Mouse (Mus musculus) adrenal gland, postnatal 4 days (tissue): ENCODE results near the gene Mogat2. TPM values are rescaled to one million over a fixed set of nuclear protein-coding genes. Genes with fewer than 3 reads are reported as not detected.

ENCODE experiments used
- DNase-seq, 2 experiments: peaks; one replicate each; pipeline ENCODE4 v3.0.0; 2021 to 2022; ENCODE audit warnings: low spot score in 2 of 2, mixed read lengths in 2 of 2
- total RNA-seq, 2 experiments: library from RNA; stranded (reverse); gene quantifications; 2 replicates each; pipeline ENCODE4 v1.2.3; 2021

Mogat2 gene
- total RNA-seq, 2 experiments from 2014 or later: 0.34 to 4.1 TPM

DNA sequence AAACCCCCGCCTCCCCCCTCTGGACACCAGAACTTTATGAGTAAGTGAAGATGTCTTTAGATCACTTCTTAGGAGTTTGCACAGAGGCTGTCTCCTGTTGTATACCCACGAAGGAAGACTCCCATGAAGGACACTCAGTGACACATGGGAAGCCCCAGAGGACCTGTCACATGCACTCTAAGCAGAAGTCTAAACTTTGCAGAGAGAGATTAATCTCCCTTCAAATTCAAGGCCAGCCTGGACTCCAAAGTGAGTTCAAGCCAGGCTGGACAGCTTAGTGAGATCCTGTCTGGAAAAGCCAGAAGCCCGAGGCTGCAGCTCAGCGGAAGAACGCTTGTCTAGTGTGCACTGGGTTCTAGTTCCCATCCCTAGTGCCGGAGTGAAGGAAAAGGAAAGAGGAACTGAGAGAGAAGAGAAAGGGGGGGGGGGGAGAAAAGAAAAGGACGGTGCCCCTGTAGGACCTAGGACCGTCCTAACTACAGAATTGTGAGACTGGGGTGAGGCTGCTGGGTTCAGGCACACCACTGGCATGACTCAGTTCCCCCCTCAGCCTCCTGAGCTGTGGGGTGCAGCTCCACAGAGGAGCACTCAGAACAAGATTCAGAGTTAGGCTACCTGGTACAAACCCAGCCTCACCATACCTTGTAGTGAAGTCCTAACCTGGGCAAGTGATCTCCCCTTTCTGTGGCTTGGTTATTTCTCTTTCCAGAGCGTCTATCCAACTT, 38.8 kb downstream of the Mogat2 start:
- no peak for DNase-seq

DNA sequence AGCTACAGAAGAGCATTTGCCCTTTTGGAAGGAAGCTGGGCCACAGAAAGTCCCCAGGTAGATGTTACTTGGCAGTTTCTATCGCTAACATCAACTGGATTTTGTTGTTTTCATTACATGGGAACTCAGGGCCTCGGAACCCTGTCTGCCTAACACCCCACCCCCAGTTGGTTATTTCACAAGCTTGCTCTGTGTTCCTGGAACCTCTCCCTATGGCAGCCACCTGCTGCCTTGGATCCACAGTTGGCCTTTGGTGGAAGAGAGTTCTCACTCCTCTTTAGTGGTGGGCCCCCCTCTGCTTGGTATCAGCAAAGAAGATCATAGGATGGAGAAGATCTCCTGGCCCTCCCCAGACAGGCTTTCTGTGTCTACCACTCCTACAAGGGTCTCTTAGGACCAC, 39.6 kb downstream of the Mogat2 start:
- no peak for DNase-seq

DNA sequence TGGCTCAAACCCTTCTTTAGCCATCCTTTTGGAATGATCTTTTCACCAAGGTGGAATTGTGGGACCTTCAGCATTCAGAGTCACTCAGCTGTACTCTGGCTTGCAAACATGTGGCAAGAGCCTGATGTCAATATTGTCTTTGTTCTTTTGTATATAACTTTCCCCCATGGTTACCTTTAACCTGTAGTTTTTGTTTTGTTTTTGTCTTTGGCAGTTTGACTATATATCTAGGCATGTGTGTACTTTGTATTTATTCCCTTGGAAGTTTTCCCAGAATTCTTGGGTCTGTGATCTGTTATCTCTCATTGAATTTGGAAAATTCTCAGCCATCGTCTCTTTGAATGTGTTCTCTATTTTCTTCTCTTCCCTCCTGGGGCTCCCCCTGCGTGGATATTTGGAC, 43.9 kb downstream of the Mogat2 start:
- DNase-seq: no peak

DNA sequence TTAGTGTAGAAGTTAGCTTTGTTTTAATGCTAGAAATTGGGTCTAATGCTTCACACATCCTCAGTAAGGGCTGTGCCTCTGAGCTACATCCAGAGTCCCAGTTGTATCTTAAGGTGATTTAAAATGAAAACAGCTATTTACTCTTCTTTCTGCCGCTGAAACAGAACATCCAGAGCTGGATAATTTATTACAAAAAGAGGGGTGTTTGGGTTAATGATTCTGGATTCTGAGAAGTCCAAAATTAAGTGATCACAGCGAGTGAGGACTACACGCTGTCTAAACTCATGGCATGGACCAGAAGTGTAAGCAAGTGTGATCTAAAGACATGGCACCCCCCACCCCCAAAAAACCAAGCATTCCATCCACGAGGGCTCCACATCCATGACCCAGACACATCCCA, 44.5 kb downstream of the Mogat2 start:
- no peak for DNase-seq

DNA sequence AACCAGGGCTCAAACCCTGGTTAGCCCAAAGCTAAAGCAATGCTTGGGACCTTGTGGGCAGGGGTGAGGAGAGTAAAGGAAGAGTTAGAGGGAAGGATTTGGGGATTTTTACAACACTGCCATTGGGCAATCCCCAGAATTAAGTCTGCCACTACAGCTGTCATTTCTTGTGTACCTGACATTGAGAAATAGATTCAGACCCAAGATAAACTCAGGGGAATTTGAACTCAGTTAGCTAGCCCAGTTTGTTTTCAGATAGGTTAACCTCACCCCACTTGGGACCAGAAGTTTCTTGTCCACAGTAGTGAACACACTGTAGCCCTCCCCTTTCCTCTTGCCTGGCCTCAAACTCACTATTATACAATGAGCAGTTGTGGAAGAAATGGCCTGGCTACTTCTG, 47.0 kb downstream of the Mogat2 start:
- no peak for DNase-seq

DNA sequence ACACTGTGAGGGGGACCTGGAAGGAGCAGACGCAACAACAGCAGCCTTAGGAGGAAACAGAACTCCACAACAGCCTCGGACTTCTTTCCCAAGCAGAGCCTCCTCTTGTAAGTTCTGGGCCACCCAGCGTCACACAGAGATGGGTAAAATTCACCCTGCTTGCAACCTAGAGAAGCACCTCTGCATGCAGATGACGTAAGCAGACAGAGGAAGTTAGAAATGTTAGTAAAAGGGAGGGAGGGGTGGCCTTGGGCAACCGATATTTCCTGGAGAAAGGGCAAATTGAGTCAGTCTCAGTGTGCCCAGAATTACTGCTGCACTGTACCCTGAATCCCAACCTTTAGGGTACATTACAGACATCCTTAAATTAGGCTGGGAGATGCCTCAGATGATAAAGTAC, 48.5 kb downstream of the Mogat2 start:
- DNase-seq: no peak

DNA sequence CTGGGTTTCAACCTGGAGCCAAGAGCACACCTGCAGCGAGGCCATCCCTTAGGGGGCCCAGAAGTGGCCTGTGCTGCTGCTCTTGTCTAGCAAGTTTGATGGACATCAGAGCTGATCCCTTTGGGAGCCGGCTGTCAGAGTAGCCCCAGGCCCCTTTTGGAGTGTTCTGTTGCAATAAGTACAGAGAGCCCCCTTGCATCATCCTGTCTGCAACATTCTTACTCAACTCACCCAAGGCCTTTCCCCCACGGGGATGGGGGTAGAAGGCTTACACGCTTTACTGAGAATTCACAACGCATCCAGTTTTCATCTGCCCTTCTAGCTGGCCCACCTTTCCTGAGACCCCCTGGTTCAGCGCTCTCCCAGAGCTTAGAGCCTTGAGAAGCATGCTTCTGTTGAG, 49.8 kb downstream of the Mogat2 start:
- no peak for DNase-seq

DNA sequence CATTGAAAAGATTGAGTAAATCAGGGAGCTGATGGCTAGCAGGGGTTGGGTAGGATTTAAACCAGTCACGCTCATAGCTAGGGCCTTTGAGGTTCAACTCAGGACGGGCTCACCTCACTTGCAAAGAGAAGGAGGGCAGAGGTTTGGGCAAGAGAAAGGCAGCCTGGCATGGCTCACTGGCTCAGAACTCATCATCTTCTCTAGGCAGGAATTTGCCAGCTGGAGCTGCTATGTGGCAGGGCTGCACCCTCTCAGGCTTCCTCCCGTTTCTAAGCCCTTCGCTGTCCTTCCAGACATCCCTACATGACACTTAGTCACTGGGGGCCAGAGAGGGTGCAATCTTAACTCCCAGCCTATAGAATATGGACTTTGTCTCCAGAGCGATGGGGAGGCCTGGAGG, 51.0 kb downstream of the Mogat2 start:
- no peak for DNase-seq

DNA sequence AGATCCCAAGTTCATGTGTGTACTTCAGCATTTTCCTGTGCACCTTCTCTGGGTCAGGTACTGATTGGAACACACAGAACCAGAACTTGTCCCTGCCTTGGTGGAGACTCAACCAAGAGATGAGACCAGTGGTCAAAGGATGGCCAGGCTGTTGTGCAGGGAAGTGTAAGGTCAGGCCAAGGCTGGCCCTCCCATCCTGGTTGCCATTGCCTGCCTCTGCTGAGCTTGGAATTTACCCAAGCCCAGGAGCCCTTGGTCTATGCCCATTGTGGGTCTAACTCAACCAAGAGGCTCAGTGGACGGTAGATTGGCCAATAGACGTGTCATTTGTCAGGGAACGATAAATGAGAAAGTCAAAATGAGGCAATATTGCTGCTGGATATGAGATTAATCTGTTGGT, 53.0 kb downstream of the Mogat2 start:
- no peak for DNase-seq

DNA sequence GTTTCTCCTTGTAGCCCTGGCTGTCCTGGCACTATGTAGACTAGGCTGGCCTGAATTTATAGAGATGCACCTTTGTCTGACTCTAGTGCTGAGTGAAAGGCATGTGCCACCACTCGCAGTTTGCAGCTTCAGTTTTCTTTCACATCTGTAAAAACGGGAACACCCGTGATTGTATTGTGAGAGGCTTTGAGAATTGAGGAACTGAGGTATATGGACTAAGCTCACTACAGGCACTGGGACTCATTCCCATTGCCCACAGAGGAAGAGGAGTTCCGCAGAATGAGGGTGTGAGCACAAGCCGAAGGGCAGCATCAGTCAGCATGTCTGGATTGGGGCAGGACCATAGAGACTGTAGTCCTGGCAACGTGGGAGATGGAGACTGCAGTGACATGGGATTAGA, 54.7 kb downstream of the Mogat2 start:
- DNase-seq: no peak

DNA sequence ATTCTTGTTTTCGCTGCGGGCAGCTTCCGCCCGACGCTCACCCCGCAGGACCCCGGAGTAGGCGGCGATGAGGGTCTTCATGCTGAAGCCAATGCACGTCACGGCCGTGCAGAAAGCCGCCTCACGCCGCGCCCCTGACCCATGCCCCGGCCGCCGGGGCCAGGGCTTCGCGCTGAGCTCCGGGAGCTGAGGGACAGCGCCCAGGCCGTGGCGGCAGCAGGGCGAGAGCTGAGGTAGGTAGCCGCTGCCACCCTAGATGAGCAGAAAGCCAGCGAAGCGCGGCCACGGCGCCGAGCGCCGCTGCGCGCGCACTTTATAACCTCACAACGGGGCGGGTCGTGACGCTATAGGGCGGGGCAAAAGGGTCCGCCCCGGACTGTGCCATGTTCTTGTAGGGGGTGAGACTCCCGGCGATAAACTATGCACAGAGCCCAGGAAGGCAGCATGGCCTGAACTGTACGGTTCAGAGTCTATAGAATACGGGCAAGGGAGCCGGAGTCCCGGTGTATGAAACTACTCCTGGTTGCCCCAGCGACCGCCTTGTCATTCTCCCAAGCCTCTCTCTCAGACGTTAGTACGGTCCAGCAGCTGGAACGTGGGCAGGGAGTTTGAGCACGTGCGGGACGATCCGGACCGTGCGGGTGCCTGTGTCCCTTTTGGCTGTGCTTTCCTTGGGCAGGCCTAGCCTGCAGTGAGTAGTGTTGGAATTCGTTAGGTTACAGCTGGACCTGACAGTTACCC, 55.8 kb downstream of the Mogat2 start, which contains the start of gene Dgat2:
TSS of gene Dgat2 (minus strand) at position 288 of the 741 bp plus-strand sequence.
- DNase-seq: peak; percentile 84 to 87

DNA sequence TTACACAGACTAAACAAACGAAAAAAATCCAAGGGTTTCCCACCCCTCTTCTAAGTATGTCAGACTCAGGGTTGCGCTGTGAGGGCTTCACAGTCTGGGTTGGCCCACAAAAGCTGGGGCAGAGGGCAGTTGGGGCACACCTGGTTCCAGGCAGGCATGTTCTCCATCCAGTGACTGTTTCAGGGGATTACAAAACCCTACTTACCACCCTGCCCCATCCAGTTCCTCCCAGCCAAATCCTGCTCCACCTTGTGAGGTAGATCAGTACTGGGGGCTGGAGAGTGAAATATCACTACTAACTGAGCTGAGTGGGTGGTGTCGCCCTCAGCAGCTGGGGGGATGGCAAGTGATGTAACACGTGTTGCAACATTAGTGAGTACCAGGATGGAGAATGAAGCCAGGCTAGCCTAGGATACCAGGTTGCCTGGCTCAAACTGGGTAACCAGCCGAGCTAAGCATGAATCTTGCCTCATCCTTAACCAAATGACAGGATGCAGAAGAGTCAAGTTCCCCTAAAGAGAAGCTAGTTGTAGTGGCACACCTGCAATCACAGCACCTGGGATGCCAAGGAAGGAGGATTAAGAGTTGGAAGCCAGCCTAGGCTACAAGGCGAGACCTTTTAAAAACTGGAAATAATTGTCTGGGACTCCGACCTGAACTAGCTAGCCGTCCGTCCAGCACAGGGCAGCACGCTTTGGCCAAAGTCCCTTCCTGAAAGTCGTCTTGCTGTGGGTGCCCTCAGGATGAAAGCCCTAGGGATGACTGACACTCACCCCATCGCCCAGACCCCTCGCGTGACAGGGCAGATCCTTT, 56.6 kb downstream of the Mogat2 start:
- no peak for DNase-seq

DNA sequence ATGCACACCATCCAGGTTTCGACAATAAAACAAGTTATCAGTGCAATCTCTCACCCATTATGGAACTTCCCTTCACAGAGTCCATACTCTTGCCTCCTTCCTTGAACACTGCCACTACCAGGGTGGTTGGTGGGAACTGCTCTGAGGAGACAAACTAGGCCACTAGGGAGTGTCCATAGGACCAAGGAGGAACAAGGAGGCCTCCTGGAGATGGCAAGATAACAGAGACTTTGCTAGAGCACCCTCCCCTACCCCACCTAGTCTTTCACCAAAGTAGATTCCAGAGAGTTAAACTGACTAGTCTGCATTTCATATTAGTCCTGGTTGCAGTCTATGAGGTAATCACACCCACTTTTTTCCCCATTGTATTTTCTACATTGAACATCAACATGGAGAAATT, 58.3 kb downstream of the Mogat2 start:
- DNase-seq: no peak

DNA sequence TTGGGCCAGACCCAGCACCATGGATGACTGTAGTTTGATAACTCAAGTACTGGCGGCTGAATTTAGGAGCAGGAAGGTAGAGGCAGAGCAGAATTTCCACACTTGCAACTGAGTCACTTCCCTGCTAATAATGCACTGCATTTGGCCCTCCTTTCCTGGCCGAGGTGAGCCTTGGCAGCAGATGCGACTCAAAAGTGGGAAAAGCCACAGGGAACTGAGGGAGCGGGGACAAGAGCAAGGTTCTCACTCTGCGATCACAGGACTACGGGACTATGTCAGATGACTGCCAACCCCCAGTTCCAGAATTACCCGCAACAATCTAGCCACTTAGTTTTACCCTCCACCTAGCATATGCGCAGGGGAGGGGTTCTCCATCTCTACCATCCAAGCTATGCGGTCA, 59.1 kb downstream of the Mogat2 start:
- no peak for DNase-seq

DNA sequence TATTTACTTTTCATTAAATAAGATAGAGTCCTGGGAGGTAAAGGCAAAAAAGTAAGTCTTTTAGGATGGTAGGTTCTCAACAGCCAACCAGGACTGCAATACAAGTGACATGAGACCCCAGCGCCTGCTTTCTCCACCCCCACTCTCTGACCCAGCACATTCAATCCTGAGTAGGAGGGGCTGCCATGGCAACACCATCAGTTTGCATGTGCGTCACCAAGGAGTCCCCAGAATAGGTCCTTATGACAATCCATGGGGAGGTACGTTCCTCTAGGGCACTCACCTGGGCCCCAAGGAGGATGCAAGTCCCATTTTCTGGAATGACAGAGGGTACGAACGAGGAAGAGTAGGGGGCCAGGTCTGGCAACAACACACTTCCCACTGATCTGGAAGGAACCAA, 61.0 kb downstream of the Mogat2 start:
- DNase-seq: no peak

DNA sequence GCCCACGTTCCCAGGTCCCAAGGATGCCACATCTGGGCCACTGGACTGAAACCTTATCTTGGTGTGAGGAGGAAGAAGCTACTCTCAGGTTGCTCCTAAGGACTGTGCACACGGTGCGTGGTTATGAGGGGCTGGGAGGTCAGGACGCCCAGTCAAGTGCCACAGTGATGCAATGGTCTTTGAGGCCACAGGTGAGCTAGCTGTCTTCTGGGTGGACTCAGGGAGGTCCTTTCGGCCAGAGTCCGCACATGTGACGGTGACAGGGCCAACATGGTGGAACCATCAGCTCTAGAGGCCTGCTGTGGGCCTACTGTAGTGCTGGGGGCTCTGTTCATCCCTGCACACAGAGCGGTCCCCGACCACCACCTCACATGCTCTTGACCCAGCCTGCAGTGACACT, 62.8 kb downstream of the Mogat2 start:
- no peak for DNase-seq

DNA sequence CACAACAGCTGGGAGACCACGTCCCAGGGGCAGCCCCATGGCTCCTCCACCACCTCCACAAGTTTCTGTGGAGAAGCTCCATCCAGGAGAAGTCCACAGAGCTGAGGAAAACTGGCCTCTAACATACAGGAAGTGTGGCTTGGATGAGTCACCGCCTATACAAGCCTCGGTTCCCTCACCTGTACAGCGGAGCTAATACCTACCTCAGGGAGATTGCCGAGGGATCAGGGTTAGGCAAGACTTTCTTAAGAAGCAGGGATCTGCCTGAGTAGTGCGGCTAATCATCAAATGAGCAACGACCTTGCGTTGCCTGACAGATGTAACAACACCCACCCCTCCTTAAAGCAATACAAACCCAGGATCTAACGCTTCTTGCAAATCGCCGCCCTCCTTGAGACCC, 63.3 kb downstream of the Mogat2 start:
- no peak for DNase-seq

DNA sequence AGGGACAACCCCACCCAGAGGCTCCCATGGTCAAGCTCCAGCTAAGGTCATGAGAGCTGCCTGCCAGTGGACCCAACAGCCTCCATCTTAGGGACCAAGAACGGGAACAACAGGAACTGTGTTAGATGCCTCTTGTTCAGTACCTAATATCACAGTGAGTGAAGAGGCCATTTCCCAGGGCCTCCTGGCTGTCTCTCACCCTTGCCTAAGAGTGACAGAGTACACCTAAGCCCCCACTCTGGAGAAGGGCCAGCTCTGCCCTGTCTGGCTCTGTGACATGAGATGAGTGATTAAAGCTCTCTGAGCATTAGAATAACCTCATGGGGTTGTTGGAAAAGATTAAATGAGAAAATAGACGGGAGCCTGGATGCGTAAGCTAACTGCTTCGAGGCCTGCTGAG, 64.4 kb downstream of the Mogat2 start:
- DNase-seq: no peak

DNA sequence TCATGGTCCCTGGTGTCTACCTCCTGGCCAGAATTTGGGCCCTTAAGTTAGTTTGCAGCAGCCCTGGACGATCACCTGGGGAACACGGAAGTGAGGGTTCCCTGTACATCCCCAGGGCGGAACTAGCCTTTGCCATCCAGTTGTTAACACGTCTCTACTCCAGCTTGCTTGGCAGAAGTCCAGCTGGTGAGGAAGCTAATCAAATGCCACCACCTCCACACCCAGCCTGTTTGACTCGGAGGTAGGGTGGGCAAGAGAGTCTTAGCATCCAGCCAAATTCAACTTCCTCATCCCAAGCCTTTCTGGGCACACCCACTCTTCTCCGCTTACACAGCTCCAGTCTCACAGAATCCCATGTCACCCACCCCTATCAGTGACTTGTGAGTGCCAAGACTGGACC, 65.5 kb downstream of the Mogat2 start:
- DNase-seq: no peak

DNA sequence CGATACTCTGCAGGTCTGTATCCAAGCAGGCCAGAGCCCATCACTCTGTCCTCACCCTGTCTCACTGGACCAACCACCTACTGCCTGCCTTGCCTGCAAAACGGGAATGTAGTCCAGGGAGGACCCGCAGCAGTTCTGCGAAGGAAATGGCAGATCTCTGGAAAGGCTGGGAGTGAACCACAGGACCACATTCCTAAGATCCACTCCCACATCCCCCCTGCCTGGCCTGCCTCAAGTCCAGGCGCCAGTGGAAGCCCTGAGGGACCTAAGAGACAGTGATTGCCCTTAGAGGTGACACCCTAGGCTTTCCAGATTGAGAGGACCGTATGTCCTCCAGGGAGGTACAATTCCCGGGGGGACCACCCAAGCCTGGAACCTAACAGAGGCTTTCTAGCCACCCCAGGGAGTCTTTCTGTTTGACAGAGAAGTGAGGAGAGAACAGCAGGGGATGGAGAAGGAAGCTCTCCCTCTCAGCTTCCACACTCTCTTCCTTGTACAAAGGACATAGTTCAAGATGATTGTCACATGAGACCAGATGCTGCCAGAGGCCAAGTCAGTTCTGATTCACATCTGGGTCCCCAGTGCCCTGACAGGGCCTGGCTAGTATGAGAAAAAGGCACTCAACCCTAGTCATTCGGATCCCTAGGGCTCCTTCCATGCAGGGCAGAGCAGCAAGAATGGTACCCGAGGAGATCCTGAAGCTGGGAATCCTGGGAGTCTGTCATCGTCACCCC, 66.5 kb downstream of the Mogat2 start:
- no peak for DNase-seq

DNA sequence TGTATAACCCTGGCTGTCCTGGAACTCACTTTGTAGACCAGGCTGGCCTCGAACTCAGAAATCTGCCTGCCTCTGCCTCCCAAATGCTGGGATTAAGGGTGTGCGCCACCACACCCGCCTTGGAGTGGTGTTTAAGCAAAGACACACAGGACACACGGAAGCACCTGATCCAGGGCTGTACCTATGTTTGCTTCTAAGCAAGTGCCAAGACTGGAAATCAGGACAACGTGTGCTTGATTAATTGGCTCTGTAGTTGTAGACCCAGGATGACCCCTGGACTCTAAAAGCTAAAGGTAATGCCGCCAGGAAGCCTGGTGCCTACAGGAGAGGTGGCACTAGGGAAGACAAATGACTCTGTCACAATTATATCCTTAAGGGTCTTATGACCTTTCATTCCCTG, 67.9 kb downstream of the Mogat2 start:
- no peak for DNase-seq
